Mouse (Mus musculus) brain, adult 10 weeks (tissue): ENCODE results near the gene Canx. TPM values are rescaled to one million over a fixed set of nuclear protein-coding genes. Genes with fewer than 3 reads are reported as not detected.

Experiments used
- polyA plus RNA-seq: library from polyadenylated mRNA; stranded (reverse); fragments of 350-450 nt; fragmentation: Illumina TruSeq; extraction: RNeasy Lipid Tissue Mini Kit (QIAGEN cat#74804); gene quantifications from one replicate; pipeline ENCODE4 v1.2.3, GENCODE M21; 2015; ENCODE audit warnings: low read depth, low replicate concordance

Canx gene
- 234 TPM for polyA plus RNA-seq

GRCm38 (mm10) chr11:50325496-50326301 is at the start of gene Canx:
Canx (minus strand) TSS chr11:50325673.

DNA sequence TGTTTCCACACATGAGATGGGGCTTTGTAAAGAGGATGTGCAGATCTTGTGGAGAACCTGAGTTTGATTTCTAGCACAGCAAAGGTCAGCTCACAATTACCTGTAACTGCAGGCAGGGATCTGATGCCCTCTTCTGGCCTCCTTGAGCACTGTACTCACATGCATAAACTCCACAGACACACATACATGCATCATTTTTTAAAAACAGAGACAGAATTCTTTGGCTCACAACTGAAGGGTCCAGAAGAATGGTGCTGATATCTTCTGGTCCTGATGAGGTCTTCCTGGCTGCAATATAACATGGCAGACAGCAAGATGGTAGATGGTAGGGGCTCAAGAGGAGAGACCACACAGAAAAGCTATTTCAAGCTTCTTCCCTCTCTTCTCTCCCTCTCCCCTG is 28.7 kb upstream of the Canx start, which contains the start of gene Cby3:
TSS of gene Cby3 (plus strand) at position 301 of the 400 bp plus-strand sequence.

GRCm38 (mm10) chr11:50292190-50292855 is 33.1 kb downstream of the Canx start, which contains the start of gene Maml1:
Maml1 (minus strand) TSS chr11:50292311.

Other genes starting within 250 kb of the Canx start
- 93.4 TPM for gene Tbc1d9b, start 194.3 kb downstream of the Canx start, polyA plus RNA-seq
- gene Mrnip, start 151.2 kb downstream of the Canx start, polyA plus RNA-seq = 22.1 TPM
- 470 TPM for gene Sqstm1, start 114.8 kb downstream of the Canx start, polyA plus RNA-seq
- gene Mgat4b, start 114.8 kb downstream of the Canx start, polyA plus RNA-seq = 44.2 TPM
- 7.8 TPM for gene Ltc4s, start 87.1 kb downstream of the Canx start, polyA plus RNA-seq
- gene Maml1, start 33.4 kb downstream of the Canx start, polyA plus RNA-seq = 5.5 TPM
- gene Cby3, start 28.8 kb upstream of the Canx start, polyA plus RNA-seq = not detected
- gene Hnrnph1, start 51.3 kb upstream of the Canx start, polyA plus RNA-seq = 285 TPM
- 31.6 TPM for gene Rufy1, start 105.5 kb upstream of the Canx start, polyA plus RNA-seq